Mouse (Mus musculus) embryo, embryonic 10 days (tissue): ENCODE measurements around the gene Timp3.
A peak's percentile ranks its signal among the peaks of the same experiment; 100 is the strongest.

Experiments
- DNase-seq: peaks from one replicate; pipeline ENCODE4 v3.0.0-alpha.2; 2015; ENCODE audit warnings: low spot score

Timp3 gene

GRCm38 (mm10) chr10:86300293-86301116 lies at the start of gene Timp3:
Timp3 (plus strand) TSS chr10:86300372.
- peak; percentile 76 for DNase-seq

- DNase-seq = peak; percentile 63
Observed at GRCm38 (mm10) chr10:86256221-86256620, 44.0 kb upstream of the Timp3 start.

DNA sequence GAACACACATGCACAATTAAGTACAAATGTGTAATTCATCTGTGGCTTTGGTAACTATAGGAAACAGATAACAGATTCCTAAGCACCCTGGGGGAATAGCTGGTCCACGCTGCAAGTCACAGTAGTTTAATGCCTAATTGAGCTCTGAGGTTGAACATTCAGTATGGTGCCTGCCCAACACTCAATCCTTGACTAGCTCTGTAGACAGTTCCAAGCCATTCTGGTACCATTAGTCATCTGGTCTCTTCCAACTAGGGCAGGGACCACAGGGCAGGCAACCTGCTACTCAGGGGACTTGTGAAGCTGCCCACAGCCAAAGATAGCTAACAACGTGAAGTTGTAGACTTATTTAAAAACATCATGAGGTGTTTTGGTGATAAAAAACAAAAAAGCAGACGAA lies 43.1 kb upstream of the Timp3 start:
- DNase-seq = no peak

GRCm38 (mm10) chr10:86258046-86258445 lies 42.1 kb upstream of the Timp3 start:
- no peak for DNase-seq

DNA sequence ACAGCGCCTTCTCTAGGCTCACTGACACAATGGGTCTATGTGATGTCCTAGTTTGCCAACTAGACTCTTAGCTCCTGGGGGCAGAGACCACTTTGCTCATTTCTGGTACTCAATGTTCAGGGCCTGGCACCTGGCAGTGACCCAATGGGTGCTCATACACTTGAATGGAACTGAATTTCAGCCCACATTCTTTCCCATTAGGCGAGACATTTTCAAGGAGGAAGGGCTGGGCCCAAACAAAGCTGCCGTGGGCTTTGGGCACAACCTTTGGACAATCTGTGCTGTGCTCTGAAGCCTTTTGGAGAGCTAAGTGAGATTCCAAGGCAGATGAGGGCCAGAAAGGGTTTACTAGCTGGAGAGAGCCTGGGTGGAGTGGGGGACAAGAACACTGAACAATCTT lies 41.2 kb upstream of the Timp3 start:
- DNase-seq = no peak

DNA sequence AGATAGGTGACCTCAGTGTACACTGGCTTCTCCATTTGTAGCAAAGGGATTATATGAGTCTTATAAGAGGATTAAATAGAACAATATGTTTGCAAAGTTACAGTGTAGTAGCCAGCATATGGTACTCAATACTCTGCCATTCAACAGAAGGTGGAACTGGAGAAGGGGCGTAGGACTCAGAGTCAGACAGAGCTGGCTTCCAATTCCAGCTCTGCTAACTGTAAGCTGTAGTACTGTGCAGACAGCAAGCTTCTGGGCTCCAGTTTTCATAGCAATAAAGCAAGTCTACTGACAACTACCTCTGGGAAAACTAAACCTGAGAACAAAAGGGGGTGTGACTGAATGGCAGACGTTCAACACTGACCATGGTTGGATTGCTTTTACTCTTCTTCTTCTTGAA lies 38.4 kb upstream of the Timp3 start:
- DNase-seq = no peak

GRCm38 (mm10) chr10:86264618-86265017 lies 35.6 kb upstream of the Timp3 start:
- no peak for DNase-seq

DNA sequence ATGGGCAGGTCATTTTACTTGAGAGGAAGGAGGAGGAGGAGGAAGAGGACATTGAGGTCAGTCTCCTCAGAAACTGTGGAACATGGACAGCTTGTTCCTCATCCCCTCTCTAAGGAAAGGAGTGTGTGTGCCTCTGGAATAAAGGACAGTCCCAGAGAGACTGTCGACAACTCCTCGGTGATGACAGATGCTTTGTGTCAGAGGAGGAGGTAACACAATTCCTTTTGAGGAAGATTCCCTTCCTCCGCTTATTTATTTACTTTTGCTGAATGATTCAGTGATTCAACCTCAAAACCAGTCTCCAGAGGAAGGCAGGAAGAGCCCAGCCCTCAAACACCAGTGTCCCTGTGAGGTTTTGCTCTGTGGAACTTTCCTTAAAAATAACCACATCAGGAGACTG lies 29.9 kb upstream of the Timp3 start:
- no peak for DNase-seq

DNA sequence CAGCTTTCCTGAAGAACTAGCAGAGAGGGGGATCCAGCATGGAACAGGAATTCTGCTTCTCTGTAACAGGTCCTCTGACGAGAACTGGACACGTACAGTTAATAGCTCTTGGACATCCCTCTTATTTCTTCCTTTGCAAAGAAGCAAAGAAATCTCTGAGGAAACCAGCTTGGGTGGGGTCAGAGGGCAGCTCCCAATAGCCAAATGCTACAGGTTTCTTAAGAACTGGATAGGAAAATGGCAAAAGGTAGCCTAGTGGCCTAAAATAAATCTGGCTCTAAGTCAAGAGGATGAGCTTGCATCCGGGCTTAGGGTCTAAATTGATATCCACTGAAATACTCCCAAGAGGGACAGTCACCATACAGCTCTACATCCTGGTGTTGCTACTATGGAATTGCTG lies 27.3 kb upstream of the Timp3 start:
- no peak for DNase-seq

DNA sequence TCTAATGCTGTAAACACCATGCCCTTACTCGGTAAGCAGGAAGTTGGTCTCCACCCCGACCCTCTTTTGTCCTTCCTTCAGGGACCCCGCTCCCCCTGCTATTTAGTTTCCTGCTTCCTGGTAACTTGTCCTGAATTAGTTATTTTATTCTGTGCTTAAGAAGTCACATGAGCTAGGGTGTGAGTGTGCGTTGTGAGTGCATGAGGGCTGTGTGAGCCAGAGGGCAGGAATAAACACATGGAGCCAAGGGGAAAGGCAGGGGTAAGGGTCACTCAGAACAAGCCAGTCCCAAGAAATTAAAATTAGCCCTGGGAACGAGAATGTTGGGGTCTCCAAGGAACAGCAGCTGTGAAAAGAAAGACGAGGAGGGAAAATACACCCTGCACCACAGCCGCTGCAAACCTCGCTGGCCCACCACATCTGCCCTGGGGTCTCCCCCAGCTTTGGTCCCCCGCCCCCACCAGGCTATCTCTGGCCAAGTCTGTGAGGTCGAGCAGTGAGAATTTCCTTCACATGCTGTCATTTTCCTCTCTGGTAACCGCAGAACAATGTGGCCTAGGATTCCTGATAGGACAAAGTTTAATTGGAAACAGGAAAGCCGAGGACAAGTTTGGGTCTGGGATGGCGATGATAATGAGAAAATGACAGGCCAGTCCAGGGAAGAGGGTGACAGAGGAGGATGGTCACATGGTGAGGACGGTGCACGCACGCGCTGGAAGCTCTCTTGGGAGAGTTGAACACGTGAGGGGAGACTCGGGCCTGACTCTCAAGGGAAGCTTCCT lies 26.6 kb upstream of the Timp3 start:
- DNase-seq = peak; percentile 23

GRCm38 (mm10) chr10:86275585-86275984 lies 24.6 kb upstream of the Timp3 start:
- no peak for DNase-seq

- no peak for DNase-seq
Observed at GRCm38 (mm10) chr10:86277327-86277726, 22.8 kb upstream of the Timp3 start.

- no peak for DNase-seq
Observed at GRCm38 (mm10) chr10:86278481-86278880, 21.7 kb upstream of the Timp3 start.

DNA sequence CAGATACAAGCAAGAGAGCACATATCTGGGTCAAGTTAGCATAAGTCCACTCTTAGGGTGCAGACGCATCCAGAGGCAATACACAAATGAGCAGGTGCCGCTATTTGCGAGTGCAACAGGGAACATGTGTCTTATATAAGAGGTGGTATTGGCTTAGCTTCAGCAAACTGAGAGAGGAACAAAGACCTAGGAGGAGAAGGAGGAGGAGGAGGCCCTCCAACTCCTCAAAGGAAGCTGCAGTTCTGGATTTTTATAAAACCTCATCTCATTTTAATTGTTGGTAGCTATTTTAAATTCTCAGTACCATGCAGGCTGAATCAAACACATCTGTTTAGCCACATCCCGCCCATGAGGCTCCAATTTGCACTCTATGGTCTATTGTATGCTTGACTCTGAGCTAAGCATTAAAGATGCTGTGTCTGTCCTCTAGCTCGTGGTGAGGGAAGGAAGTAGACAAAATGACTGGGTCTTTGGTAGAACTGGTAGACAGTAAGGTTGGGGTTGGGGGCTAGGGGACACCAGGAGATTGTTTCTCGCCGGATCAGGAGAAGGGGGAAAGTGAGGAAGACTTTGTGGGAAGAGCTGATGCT lies 20.5 kb upstream of the Timp3 start:
- no peak for DNase-seq

DNA sequence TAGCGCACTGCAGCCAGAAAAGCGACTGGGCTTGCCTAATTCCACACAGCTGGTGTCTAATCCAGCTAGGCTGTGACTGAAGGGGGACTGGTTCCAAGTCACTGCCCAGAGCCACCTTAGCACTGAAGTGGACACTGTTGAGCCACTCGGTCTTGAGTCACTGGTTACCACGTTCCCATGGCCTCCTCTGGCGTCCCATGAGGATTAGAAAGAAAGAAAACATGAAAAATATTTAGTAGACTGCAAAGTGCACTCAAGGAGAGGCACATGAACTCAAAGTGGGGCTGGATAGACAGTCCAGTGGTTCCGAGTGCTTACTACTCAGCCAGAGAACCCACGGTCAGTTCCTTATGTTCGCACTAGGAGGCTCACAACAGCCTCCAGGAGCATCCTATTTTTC lies 18.9 kb upstream of the Timp3 start:
- DNase-seq = no peak

GRCm38 (mm10) chr10:86286508-86286907 lies 13.7 kb upstream of the Timp3 start:
- DNase-seq = no peak

DNA sequence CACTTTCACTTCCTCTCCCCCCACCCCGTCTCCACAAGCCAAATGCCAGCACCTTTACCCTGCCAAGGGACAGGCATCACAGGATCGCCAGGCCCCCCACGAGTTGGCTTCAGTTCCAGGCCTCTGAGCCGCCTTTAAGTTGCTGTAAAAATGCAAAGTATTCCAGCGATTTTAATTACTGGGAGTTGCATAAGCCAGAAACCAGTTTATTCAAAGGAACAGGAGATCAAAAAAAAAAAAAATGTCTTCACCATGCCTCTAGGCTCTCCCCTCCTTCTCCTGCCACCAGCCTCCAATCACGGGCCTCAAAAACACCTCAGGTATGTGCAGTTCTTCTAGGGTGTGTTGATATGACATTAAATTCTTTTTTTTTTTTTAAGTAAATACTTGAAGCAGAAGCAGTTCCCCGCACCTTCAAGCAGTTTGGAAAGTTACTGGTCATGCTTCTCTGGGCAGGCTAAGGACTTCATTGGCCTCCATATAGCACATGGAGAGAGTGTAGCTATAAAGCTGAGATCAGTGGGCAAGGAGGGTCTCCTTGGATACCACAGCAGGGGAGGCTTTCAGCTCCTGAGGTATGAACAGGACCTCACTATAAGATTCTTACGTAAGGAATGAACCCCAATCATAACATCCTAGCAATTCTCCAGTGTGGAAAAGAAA lies 9.9 kb upstream of the Timp3 start:
- DNase-seq = no peak

GRCm38 (mm10) chr10:86293880-86294279 lies 6.3 kb upstream of the Timp3 start:
- DNase-seq = no peak

DNA sequence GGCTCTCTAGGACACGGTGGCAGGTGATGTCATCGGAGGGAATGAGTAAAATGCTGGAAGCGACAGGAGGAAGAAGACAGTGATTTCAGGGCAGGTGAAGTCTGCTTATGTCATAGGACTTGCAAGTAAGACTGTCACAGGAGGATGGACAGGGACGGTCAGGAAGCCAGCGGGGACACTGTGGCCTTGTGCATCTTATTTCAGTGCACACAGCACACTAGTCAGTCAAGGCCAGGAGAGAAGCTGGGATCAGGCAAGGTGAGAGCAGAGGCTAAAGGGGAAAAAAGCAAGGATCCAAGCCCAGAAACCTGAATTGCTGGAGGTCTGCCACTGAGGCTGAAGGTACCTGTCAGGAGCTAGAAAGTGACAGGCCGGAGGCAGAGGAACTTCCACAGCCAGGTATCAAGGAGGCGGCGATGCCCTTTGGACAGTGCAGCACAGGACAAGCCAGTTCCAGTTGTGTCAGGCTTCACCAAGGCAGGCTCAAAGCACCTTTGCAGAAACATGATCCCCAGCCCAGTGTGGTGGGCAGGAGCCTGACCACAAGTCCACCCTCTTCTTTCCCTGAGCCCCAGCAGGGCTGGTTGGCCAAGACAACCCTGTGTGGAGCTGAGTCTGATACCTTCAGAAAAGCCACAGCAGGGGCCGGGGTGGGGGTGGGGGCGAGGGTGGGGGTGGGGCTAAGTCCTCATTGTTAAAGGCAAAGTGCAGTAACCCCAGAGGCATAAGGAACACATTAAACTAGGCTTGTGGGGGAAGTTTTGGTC lies 5.4 kb upstream of the Timp3 start:
- peak; percentile 42 for DNase-seq

DNA sequence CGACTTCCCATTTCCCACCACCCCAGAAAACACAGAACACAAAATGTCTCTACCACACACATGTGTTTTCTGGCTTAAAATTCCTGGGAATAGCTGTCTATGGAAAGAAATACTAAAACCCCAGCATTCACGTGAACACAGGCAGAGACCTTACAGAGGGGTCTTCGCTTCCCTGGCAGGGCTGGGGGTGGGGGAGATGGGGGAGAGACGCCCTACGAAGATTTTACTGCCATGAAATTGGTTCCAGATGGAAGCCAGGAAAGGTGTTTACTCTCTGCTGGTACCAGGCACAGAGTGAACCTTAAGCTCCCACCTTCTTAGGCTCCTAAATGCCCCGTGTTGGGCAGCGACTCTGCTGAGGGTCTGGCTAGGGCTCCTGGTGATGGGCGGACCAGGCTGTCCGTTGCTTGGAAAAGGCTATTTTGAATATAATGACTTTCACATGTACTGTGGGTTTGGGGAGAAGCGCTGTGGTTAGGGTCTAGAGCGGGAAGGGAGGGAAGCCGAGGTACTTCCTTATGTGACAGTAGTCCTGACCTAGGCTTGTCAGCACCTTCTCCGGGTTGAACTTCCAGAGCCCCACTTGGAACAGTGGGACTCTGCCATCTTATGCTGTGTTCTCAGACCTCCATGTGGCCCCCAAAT lies 4.6 kb upstream of the Timp3 start:
- peak; percentile 53 for DNase-seq

- peak; percentile 85 for DNase-seq
Observed at GRCm38 (mm10) chr10:86296111-86296510, 4.1 kb upstream of the Timp3 start.
